Mouse (Mus musculus) limb, embryonic 12.5 days (tissue): ENCODE data around the gene Pex26. TPM values are rescaled to one million over a fixed set of nuclear protein-coding genes. Genes with fewer than 3 reads are reported as not detected.

Source experiments
- ATAC-seq: fragments of 200-750 bp; cut with Nextera tagmentation; 2 replicates; pipeline ENCODE4 v1.8.0; 2017; ENCODE audit warnings: low read depth, moderate TSS enrichment; ENCODE audit not compliant: insufficient number of reproducible peaks, insufficient read depth, low FRiP score, low TSS enrichment
- H3K27ac ChIP-seq: fragments of 300-500 bp; sonication (generic); 2 replicates; pipeline ENCODE4 v1.5.1; 2016; ENCODE audit warnings: mild to moderate bottlenecking, moderate library complexity
- H3K27me3 ChIP-seq: fragments of 300-500 bp; sonication (generic); 2 replicates; pipeline ENCODE4 v1.6.1; 2016; ENCODE audit warnings: mild to moderate bottlenecking, moderate library complexity
- H3K36me3 ChIP-seq: fragments of 300-500 bp; sonication (generic); 2 replicates; pipeline ENCODE4 v1.6.1; 2016; ENCODE audit warnings: mild to moderate bottlenecking, moderate library complexity
- H3K4me1 ChIP-seq: fragments of 300-500 bp; sonication (generic); replicated peaks from 2 replicates; pipeline ENCODE4 v1.6.1; 2016
- H3K4me2 ChIP-seq: fragments of 300-500 bp; sonication (generic); 2 replicates; pipeline ENCODE4 v1.6.1; 2016; ENCODE audit warnings: mild to moderate bottlenecking, moderate library complexity
- H3K4me3 ChIP-seq: fragments of 300-500 bp; sonication (generic); replicated peaks from 2 replicates; pipeline ENCODE4 v1.5.1; 2016; ENCODE audit warnings: mild to moderate bottlenecking
- H3K9ac ChIP-seq: fragments of 300-500 bp; sonication (generic); replicated peaks from 2 replicates; pipeline ENCODE4 v1.6.1; 2016; ENCODE audit warnings: mild to moderate bottlenecking, moderate library complexity
- H3K9me3 ChIP-seq: fragments of 300-500 bp; sonication (generic); 2 replicates; pipeline ENCODE4 v1.6.1; 2016; ENCODE audit warnings: mild to moderate bottlenecking, moderate library complexity
- WGBS: fragments of 180-500 bp; shearing (Covaris S2); methylation state at CpG from one replicate; pipeline ENCODE4 v1.1.7; 2016; 5-methylcytosine and 5-hydroxymethylcytosine counted together
- polyA plus RNA-seq: library from polyadenylated mRNA; unstranded; fragments of >200 nt; fragmentation: Nextera tagmentation; extraction: Ambion mirVana; gene quantifications from 2 replicates; pipeline ENCODE4 v1.2.1, GENCODE M21; 2016

Gene Pex26
- polyA plus RNA-seq, 1 experiment from 2014 or later = 10.9 TPM

DNA sequence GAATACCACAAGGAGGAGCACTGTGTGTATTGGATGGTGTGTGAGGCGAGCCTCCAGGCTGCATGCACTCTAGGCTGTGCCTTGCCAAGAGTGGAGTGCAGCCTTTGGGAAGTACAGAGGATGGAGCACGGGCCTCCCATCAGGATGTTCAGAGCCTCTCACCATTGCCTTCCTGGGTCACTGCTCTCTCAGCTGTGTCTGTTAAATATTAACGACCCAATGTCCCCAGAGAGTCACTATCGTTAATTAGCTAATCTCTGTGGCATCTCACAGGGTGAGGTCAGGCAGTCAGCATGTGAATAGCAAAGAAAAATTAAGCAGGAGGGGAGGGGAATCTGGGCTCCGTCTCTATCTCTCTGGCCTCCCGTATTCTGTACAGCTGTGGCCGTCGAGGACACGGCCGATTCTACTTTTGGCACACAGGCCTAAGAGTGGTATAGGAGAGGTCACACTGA is 17.3 kb upstream of the Pex26 start:
- peak; percentile 40 for ATAC-seq
- 55% methylated on average over 10 of the region's 10 CpGs for WGBS
- H3K27ac ChIP-seq = no peak overlapping the region

DNA sequence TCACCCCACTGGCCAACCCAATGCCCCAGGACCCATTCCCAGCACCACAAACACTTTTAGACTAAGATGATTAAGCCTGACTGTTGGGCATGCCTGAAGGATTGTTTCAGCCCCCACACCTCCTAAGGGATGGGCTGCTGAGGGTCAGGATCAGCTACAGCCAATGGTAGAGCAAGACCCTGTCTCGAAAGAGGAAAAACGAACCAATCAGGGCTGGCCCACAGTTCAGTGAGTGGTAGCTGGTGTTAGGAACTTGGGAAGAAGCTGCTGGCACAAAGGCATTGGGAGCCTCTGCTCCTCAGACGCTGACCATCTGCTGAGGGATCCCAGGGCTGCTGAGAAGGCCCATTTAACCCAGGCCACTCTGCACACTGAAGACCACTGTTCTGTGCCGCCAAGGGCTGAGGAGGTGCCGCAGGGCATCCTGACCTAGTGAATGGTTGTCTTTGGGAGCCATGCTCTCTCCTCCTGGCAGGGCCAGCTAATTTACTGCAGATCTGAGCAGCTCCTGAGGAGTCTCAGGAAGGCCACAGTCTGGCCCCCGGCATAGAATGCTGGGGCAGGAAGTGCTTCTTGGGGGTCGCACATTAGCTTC is 16.0 kb upstream of the Pex26 start:
- H3K4me1 ChIP-seq = no peaks in the 10 kb centered on the region; the same call in 1 of the 2 replicates
- H3K9me3 ChIP-seq = no peaks in the 10 kb centered on the region
- ATAC-seq = no peak; the same call in 1 of the 2 replicates
- H3K4me2 ChIP-seq = no peak overlapping the region
- no peak overlapping the region for H3K9ac ChIP-seq
- WGBS = 68% methylated on average over 7 of the region's 7 CpGs
- H3K27ac ChIP-seq = no peak overlapping the region
- H3K36me3 ChIP-seq = no peaks in the 10 kb centered on the region
- no peak overlapping the region for H3K4me3 ChIP-seq
- H3K27me3 ChIP-seq = no peaks in the 10 kb centered on the region

More for the DNA sequence above, 17.3 kb upstream of the Pex26 start:
- Histone ChIP-seq H3K27me3 (no peaks in the 10 kb centered on the region), H3K36me3 (no peaks in the 10 kb centered on the region), H3K4me3 (no peak overlapping the region), H3K4me2 (no peak overlapping the region), H3K4me1 (no peaks in the 10 kb centered on the region; the same call in 1 of the 2 replicates), H3K9me3 (no peaks in the 10 kb centered on the region), H3K9ac (no peak overlapping the region)

DNA sequence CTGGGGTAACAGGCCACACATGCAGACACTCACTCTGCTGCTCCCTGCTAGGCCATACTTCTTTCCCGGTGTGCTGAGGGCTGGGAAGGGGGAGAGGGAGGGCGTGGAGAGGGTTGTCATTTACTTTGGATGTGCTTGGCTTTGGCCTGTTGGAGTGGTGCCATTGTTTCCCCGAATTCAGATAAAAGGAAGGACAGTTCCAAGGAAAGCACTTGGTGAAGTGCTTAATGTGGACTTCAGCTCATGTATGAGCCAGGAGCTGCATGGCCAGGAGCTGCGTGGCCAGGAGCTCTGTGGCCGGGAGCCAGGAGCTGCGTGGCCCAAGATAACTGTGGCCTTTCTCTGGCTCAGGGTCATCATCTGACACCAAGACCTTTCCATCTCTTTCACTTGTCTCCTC is 12.4 kb upstream of the Pex26 start:
- H3K36me3 ChIP-seq = no peaks in the 10 kb centered on the region

DNA sequence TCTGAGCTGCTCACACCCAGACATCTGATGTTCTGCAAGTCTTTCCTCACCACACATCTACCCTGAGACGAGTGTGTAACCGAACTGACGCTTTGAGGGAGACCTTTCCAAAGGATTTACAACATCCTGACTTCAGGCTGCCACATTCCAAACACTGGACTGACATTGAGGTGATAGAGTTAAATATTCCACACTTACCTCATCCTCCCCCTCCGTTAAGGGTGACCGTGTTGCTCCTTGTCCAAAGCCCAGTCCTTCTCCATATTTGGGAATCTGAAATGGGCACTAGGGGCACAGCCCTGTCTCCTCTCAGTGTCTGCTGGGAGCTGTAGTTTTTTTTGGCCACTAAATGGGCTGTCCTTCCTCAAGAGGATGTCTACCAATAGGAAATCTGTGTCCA is 10.0 kb upstream of the Pex26 start:
- 54% methylated on average over 5 of the region's 5 CpGs for WGBS
- H3K9ac ChIP-seq = no peak overlapping the region
- H3K9me3 ChIP-seq = no peaks in the 10 kb centered on the region
- no peak overlapping the region for H3K4me2 ChIP-seq
- H3K4me3 ChIP-seq = no peak overlapping the region
- H3K36me3 ChIP-seq = no peaks in the 10 kb centered on the region
- no peak for ATAC-seq
- H3K27me3 ChIP-seq = no peaks in the 10 kb centered on the region
- no peak overlapping the region for H3K27ac ChIP-seq
- H3K4me1 ChIP-seq = peaks cover 22% of the 10 kb centered on the region

More for the DNA sequence above, 12.4 kb upstream of the Pex26 start:
- Histone ChIP-seq H3K4me1 (peaks cover 15% of the 10 kb centered on the region), H3K4me3 (no peak overlapping the region), H3K27ac (no peak overlapping the region), H3K27me3 (no peaks in the 10 kb centered on the region), H3K4me2 (no peak overlapping the region), H3K9me3 (no peaks in the 10 kb centered on the region), H3K9ac (no peak overlapping the region)
- ATAC-seq = no peak
- WGBS = 82% methylated on average over 6 of the region's 6 CpGs

DNA sequence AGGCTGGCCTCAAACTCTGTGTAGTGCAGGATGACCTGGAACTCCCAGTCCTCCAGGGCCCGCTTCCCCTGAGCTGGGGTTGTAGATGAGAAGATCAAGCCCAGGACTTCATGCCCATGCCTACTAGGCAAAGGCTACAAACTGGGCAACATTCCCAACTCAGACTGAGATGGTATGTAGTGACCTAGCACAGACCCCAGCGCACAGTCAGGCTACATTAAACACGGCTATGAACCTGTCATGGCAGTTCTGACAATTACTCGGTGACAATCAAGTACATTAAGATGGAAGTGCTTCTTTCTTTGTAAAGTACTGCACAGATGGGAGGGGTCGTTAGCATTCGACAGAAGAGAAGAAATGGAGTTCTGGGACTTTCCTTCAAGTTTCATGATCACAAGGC is 8.7 kb upstream of the Pex26 start:
- no peak overlapping the region for H3K4me3 ChIP-seq
- H3K4me1 ChIP-seq = peaks cover 22% of the 10 kb centered on the region
- no peak overlapping the region for H3K4me2 ChIP-seq
- no peaks in the 10 kb centered on the region for H3K36me3 ChIP-seq
- no peaks in the 10 kb centered on the region for H3K27me3 ChIP-seq
- no peak overlapping the region for H3K27ac ChIP-seq
- no peak for ATAC-seq
- no peak overlapping the region for H3K9ac ChIP-seq
- no peaks in the 10 kb centered on the region for H3K9me3 ChIP-seq
- WGBS = 92% methylated on average over 6 of the region's 6 CpGs

DNA sequence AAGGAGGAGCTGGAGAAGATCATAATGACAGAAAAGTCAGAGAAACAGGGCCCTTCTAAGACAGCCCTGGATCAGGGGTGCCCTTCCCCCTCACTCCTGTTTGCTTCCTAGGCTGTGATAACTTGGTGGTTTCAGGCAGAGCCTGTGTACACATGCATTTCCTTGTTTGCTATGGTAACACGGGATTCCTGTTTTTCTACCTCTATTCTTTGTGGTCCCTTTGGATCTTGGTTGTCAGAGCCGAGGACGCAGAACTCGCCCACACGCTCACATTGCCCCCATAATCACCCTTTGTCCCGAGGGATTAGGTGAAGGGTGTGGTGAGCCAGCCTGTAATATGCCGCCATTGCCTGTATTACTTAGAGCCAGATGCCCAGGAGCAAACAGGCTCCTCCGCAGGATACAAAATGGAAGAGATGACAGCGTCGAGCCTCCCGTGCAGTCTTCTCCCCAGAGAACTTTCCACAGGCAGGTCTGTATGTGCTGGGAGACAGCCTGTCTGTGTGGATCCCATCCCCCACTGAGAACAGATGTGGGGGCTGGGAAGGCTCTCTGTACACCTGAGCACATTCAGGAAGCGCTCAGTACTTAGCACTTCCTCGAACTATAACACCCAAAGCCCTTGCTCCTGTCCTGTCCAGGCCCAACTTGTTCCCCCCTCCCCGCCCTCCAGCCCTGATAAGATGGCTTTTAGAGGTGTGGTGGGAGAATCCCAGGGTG is 7.3 kb upstream of the Pex26 start:
- Histone ChIP-seq H3K4me2 (peak overlapping the region; percentile 27), H3K27ac (no peak overlapping the region), H3K36me3 (no peaks in the 10 kb centered on the region), H3K9me3 (no peaks in the 10 kb centered on the region), H3K9ac (no peak overlapping the region), H3K4me1 (peaks cover 22% of the 10 kb centered on the region), H3K27me3 (no peaks in the 10 kb centered on the region), H3K4me3 (no peak overlapping the region)
- 48% methylated on average over 14 of the region's 14 CpGs for WGBS
- ATAC-seq = no peak; the same call in 1 of the 2 replicates

DNA sequence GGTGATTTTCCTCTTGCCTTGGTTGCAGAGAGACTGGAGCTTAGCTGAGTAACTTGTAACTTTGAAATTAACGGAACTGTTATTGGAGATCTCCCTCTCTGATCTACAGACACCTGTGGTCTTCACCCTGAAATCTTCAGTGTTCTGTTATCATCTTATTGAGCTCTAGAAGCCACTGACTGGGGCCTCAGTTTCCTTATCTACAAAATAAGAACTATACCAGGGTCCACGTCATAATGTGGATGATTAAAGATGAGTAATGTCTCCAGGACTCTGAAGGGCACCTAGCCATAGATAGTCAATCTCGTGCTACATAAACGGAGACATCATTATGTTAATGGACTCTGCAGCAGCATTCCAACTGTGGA is 6.8 kb upstream of the Pex26 start:
- no peaks in the 10 kb centered on the region for H3K27me3 ChIP-seq
- H3K9ac ChIP-seq = no peak overlapping the region
- no peaks in the 10 kb centered on the region for H3K36me3 ChIP-seq
- H3K27ac ChIP-seq = no peak overlapping the region
- 75% methylated on average over 4 of the region's 4 CpGs for WGBS
- no peak overlapping the region for H3K4me3 ChIP-seq
- ATAC-seq = no peak
- H3K4me1 ChIP-seq = peaks cover 22% of the 10 kb centered on the region
- H3K9me3 ChIP-seq = no peaks in the 10 kb centered on the region
- H3K4me2 ChIP-seq = no peak overlapping the region

DNA sequence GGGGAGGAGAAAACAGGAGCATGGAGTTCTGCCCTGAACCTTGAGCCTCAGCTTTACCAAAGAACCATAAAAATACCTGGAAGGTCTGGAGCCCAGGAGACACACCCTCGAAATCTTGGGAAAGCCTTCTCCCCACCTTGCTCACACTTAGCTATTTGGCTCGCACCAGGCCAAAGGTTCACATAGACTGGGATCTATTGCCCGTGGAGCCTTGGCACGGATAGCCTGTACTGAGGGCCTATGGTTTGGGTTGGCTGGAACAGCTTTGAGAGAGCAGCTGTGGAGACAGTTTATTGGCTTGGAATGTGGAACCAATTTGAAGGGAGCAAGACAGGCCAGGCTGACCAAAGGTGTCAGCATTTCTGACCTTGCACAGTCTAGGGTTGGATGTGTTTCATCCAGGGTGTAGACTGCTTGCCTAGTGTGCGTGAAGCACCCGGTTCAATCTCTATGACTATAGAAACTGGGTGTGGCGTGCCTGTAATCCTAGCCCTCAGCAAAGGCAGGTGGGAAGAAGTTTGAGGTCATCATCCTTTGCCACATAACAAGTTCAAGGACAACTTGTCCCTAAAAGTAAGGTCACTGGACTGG is 6.3 kb upstream of the Pex26 start:
- H3K36me3 ChIP-seq = no peaks in the 10 kb centered on the region
- ATAC-seq = peak; percentile 41; the same call in 1 of the 2 replicates
- WGBS = 74% methylated on average over 7 of the region's 7 CpGs
- H3K27me3 ChIP-seq = no peaks in the 10 kb centered on the region
- no peaks in the 10 kb centered on the region for H3K9me3 ChIP-seq
- H3K27ac ChIP-seq = no peak overlapping the region
- H3K4me3 ChIP-seq = no peak overlapping the region
- no peak overlapping the region for H3K4me2 ChIP-seq
- peaks cover 22% of the 10 kb centered on the region for H3K4me1 ChIP-seq
- H3K9ac ChIP-seq = no peak overlapping the region

DNA sequence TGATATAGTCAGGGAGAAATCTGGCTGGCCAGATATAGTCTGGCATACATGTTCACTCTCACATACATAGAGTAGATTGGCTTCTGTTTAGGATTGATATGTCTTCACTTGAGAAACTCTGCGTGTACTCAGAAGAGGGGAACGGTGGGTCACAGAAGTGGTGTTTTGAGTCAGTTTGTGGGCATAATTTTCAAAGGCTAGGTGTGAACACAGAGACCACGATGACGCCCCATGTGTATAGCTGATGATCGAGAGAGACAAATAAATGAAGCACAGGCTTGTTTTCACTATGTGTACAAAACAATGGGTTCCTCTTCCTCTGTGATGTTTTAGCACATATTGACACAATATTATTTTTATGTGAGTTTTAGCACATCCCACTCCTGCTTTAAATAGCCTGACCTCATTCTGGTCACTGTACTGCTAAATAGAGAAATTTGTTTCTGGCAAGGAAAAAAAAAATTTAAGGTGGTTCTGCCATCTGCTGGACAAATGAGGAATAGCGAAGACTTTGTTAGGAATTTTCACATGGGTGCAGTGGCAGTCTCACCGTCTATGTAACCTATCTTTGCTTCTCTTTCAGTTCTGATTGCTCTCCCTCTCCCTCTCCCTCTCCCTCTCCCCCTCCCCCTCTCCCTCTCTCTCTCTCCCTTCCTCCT is 4.6 kb upstream of the Pex26 start:
- no peak overlapping the region for H3K27ac ChIP-seq
- 63% methylated on average over 7 of the region's 7 CpGs for WGBS
- ATAC-seq = no peak
- H3K27me3 ChIP-seq = no peaks in the 10 kb centered on the region
- H3K4me1 ChIP-seq = peaks cover 16% of the 10 kb centered on the region
- no peaks in the 10 kb centered on the region for H3K36me3 ChIP-seq
- H3K4me2 ChIP-seq = no peak overlapping the region
- no peak overlapping the region for H3K9ac ChIP-seq
- H3K9me3 ChIP-seq = no peaks in the 10 kb centered on the region
- no peak overlapping the region for H3K4me3 ChIP-seq

DNA sequence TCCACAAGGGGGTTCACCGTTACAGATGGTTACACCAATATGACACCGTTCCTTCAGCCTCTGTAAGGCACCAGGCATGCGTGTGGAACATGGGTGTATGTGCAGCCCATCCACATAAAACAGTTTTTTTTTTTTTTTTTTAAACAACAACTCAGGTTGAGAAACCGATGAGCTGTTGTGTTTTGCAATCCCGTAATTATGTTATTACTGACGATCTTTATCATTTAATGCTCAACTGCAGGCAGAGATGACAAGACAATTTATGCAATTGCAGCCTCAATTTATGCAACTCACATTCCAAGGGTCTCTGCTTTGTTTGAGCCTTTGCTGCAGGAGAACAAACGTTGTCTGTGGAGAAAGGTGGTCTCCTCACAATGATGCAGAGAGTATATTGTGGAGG is 3.6 kb upstream of the Pex26 start:
- WGBS = 70% methylated on average over 7 of the region's 7 CpGs
- Histone ChIP-seq H3K4me1 (peaks cover 23% of the 10 kb centered on the region), H3K4me2 (no peak overlapping the region), H3K9me3 (no peaks in the 10 kb centered on the region), H3K36me3 (no peaks in the 10 kb centered on the region), H3K4me3 (no peak overlapping the region), H3K27ac (no peak overlapping the region), H3K9ac (no peak overlapping the region), H3K27me3 (no peaks in the 10 kb centered on the region)
- ATAC-seq = no peak
